Mouse (Mus musculus): ENCODE measurements around the gene Gm266. TPM values are rescaled to one million over a fixed set of nuclear protein-coding genes. Genes with fewer than 3 reads are reported as not detected.

Gene Gm266
- polyA plus RNA-seq, 1 experiment from 2014 or later, result 5.5 TPM

- no peak overlapping the region for H3K4me3 ChIP-seq (ENCODE audit: low read depth, low read length)
- WGBS (ENCODE audit: insufficient replicate concordance), result 52% methylated on average over 5 of the region's 5 CpGs
- H3K27me3 ChIP-seq (ENCODE audit: control insufficient read depth, insufficient read depth, low read length), result no peaks in the 10 kb centered on the region; the same call in 1 of the 2 replicates
- no peak overlapping the region for H3K9ac ChIP-seq (ENCODE audit: low read depth, low read length)
- no peak overlapping the region for H3K27ac ChIP-seq (ENCODE audit: low read depth, low read length)
- no peaks in the 10 kb centered on the region; the same call in 1 of the 2 replicates for H3K9me3 ChIP-seq (replicated peaks; ENCODE audit: control insufficient read depth, low read length)
- no peak overlapping the region for H3K4me2 ChIP-seq
- no peaks in the 10 kb centered on the region for H3K36me3 ChIP-seq (ENCODE audit: control insufficient read depth, insufficient read depth, low read length)
- ATAC-seq (replicated peaks; ENCODE audit: insufficient number of reproducible peaks, low FRiP score, low TSS enrichment), result no peak
- H3K4me1 ChIP-seq (ENCODE audit: control insufficient read depth, insufficient read depth, low read length), result no peaks in the 10 kb centered on the region
These were observed 34.2 kb upstream of the Gm266 start for GRCm38 (mm10) chr12:111519821-111520220.

DNA sequence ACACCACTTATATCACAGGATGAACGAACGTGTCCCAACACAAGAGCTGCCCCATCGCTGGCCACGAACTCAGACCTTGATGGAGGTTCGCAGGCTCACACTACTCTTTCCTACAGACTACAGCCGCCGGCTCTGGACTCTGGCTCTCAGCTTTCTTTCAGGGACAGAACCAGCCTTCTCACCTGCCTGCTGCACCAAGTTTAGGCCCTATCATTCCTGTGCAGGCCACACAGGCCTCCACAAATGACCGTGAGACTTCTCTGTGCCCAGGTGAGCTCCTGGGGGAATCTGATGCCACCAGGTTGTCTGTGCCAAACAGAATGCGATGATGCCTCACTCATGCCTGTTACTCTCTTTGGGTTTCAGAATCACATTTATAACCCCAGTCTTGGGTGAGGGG lies 32.8 kb upstream of the Gm266 start:
- H3K4me2 ChIP-seq, result no peak overlapping the region
- no peak overlapping the region for H3K4me3 ChIP-seq (ENCODE audit: low read depth, low read length)
- H3K9ac ChIP-seq (ENCODE audit: low read depth, low read length), result no peak overlapping the region
- ATAC-seq (replicated peaks; ENCODE audit: insufficient number of reproducible peaks, low FRiP score, low TSS enrichment), result no peak
- no peaks in the 10 kb centered on the region for H3K27me3 ChIP-seq (ENCODE audit: control insufficient read depth, insufficient read depth, low read length)
- no peak overlapping the region for H3K27ac ChIP-seq (ENCODE audit: low read depth, low read length)
- no peaks in the 10 kb centered on the region for H3K36me3 ChIP-seq (ENCODE audit: control insufficient read depth, insufficient read depth, low read length)
- no peaks in the 10 kb centered on the region; the same call in 1 of the 2 replicates for H3K9me3 ChIP-seq (replicated peaks; ENCODE audit: control insufficient read depth, low read length)
- H3K4me1 ChIP-seq (ENCODE audit: control insufficient read depth, insufficient read depth, low read length), result no peaks in the 10 kb centered on the region
- 84% methylated on average over 9 of the region's 9 CpGs for WGBS (ENCODE audit: insufficient replicate concordance)

- no peak overlapping the region for H3K4me2 ChIP-seq
- peak; percentile 74; the same call in 1 of the 2 replicates for ATAC-seq (replicated peaks; ENCODE audit: insufficient number of reproducible peaks, low FRiP score, low TSS enrichment)
- H3K9me3 ChIP-seq (replicated peaks; ENCODE audit: control insufficient read depth, low read length), result no peaks in the 10 kb centered on the region; the same call in 1 of the 2 replicates
- H3K27me3 ChIP-seq (ENCODE audit: control insufficient read depth, insufficient read depth, low read length), result no peaks in the 10 kb centered on the region
- H3K27ac ChIP-seq (ENCODE audit: low read depth, low read length), result peak overlapping the region; percentile 35; the same call in 1 of the 2 replicates
- no peak overlapping the region for H3K9ac ChIP-seq (ENCODE audit: low read depth, low read length)
- H3K4me3 ChIP-seq (ENCODE audit: low read depth, low read length), result no peak overlapping the region
- H3K4me1 ChIP-seq (ENCODE audit: control insufficient read depth, insufficient read depth, low read length), result no peaks in the 10 kb centered on the region
- WGBS (ENCODE audit: insufficient replicate concordance), result 38% methylated on average over 4 of the region's 4 CpGs
- H3K36me3 ChIP-seq (ENCODE audit: control insufficient read depth, insufficient read depth, low read length), result no peaks in the 10 kb centered on the region
These were observed 32.3 kb upstream of the Gm266 start for GRCm38 (mm10) chr12:111517901-111518300.

DNA sequence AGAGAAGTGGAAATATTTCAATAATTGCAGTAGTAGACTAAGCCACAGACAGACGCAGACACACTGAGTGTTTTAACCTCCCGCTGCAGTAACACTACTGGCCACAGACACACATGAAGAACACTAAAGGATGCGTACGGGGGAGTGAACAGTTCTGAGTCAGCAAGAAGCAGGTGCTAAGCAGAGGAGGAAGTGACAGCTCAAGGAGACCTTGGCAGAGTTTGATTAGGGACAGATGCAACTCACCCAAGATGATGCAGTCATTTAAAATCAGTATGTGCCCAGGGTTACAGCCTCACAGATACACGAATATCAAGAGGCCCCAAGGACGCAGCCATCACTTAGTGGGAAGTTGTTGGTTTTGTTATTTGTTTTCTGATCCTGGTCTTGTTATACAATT lies 31.2 kb upstream of the Gm266 start:
- no peak for ATAC-seq (replicated peaks; ENCODE audit: insufficient number of reproducible peaks, low FRiP score, low TSS enrichment)
- 76% methylated on average over 6 of the region's 6 CpGs for WGBS (ENCODE audit: insufficient replicate concordance)
- no peak overlapping the region for H3K27ac ChIP-seq (ENCODE audit: low read depth, low read length)

GRCm38 (mm10) chr12:111515920-111516319 lies 30.3 kb upstream of the Gm266 start:
- H3K4me3 ChIP-seq (ENCODE audit: low read depth, low read length), result no peak overlapping the region
- H3K4me1 ChIP-seq (ENCODE audit: control insufficient read depth, insufficient read depth, low read length), result no peaks in the 10 kb centered on the region
- no peaks in the 10 kb centered on the region for H3K27me3 ChIP-seq (ENCODE audit: control insufficient read depth, insufficient read depth, low read length)
- WGBS (ENCODE audit: insufficient replicate concordance), result 87% methylated on average over 5 of the region's 5 CpGs
- H3K36me3 ChIP-seq (ENCODE audit: control insufficient read depth, insufficient read depth, low read length), result no peaks in the 10 kb centered on the region
- H3K27ac ChIP-seq (ENCODE audit: low read depth, low read length), result no peak overlapping the region
- ATAC-seq (replicated peaks; ENCODE audit: insufficient number of reproducible peaks, low FRiP score, low TSS enrichment), result no peak
- H3K4me2 ChIP-seq, result no peak overlapping the region
- H3K9ac ChIP-seq (ENCODE audit: low read depth, low read length), result no peak overlapping the region
- no peaks in the 10 kb centered on the region for H3K9me3 ChIP-seq (replicated peaks; ENCODE audit: control insufficient read depth, low read length)

More for the DNA sequence above, 31.2 kb upstream of the Gm266 start:
- no peak overlapping the region for H3K9ac ChIP-seq (ENCODE audit: low read depth, low read length)
- H3K4me2 ChIP-seq, result no peak overlapping the region
- no peak overlapping the region for H3K4me3 ChIP-seq (ENCODE audit: low read depth, low read length)
- no peaks in the 10 kb centered on the region for H3K4me1 ChIP-seq (ENCODE audit: control insufficient read depth, insufficient read depth, low read length)
- H3K27me3 ChIP-seq (ENCODE audit: control insufficient read depth, insufficient read depth, low read length), result no peaks in the 10 kb centered on the region
- no peaks in the 10 kb centered on the region for H3K9me3 ChIP-seq (replicated peaks; ENCODE audit: control insufficient read depth, low read length)
- no peaks in the 10 kb centered on the region for H3K36me3 ChIP-seq (ENCODE audit: control insufficient read depth, insufficient read depth, low read length)

DNA sequence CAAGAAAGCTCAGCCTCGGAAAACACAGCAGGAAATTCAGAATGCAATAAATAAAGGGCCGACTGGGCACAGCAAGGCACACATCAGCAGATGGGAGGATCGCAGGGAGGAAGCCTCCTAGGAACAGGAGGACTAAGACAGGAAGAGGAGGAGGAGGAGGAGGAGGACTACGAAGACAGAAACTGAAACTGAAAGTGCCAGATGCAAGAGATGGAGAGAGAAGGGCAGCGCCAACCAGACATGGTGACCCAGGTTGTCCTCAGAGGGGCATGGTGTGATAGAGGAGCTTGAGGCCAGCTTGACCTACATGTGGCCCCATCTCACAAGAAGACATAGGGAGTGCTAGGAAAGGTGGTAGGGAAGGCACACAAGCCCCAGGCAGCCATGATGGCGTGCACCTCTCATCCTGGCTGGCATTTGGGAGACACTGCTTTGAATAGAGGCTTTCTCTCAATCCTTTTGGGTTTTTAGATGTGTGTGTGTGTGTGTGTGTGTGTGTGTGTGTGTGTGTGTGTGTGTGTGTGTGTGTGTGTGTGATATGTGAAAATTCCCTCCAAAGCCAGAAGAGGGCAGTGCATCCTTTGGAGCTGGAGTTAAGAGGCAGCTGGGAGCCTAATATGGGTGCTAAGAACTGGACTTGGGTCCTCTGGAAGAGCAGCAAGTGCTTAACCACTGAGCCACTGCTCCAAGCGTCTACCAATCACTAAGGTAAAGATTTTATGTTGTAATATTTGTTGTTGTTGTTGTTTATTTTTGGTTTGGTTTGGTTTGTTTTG lies 29.4 kb upstream of the Gm266 start:
- Histone ChIP-seq H3K36me3 (ENCODE audit: control insufficient read depth, insufficient read depth, low read length) (no peaks in the 10 kb centered on the region), H3K27ac (ENCODE audit: low read depth, low read length) (no peak overlapping the region), H3K27me3 (ENCODE audit: control insufficient read depth, insufficient read depth, low read length) (no peaks in the 10 kb centered on the region), H3K4me3 (ENCODE audit: low read depth, low read length) (no peak overlapping the region), H3K4me1 (ENCODE audit: control insufficient read depth, insufficient read depth, low read length) (no peaks in the 10 kb centered on the region), H3K9me3 (replicated peaks; ENCODE audit: control insufficient read depth, low read length) (no peaks in the 10 kb centered on the region), H3K4me2 (no peak overlapping the region), H3K9ac (ENCODE audit: low read depth, low read length) (no peak overlapping the region)
- ATAC-seq (replicated peaks; ENCODE audit: insufficient number of reproducible peaks, low FRiP score, low TSS enrichment), result no peak
- WGBS (ENCODE audit: insufficient replicate concordance), result 83% methylated on average over 7 of the region's 7 CpGs

DNA sequence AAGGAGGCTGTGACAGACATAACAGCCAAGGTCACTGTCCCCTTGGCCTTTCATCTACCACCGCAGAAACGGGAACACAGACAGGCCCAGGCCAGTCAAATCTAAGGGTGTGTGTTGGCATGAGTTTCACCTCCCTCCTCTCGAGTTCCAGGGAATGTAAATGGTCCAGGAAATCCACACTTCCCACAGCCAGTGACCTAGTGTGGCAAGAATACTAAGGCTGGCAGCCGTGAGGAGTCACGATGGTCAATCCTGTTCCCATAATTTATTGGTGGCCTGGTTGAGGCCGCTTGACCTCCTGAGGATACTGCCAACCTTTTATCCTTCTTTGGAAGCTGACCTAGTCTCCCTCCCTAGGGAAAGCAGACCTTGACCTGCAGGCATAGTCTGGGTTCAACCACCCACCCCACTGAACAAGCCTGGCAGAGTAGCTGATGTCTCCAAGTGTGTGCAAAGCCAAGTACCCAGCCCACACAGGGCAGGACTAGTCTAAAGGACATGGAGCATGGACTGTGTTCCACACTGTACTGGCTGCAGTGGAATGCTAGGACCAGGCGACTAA lies 28.7 kb upstream of the Gm266 start:
- 56% methylated on average over 7 of the region's 7 CpGs for WGBS (ENCODE audit: insufficient replicate concordance)
- Histone ChIP-seq H3K9me3 (replicated peaks; ENCODE audit: control insufficient read depth, low read length) (no peaks in the 10 kb centered on the region), H3K4me2 (no peak overlapping the region), H3K27me3 (ENCODE audit: control insufficient read depth, insufficient read depth, low read length) (no peaks in the 10 kb centered on the region), H3K4me3 (ENCODE audit: low read depth, low read length) (no peak overlapping the region), H3K27ac (ENCODE audit: low read depth, low read length) (no peak overlapping the region), H3K4me1 (ENCODE audit: control insufficient read depth, insufficient read depth, low read length) (no peaks in the 10 kb centered on the region), H3K9ac (ENCODE audit: low read depth, low read length) (no peak overlapping the region), H3K36me3 (ENCODE audit: control insufficient read depth, insufficient read depth, low read length) (no peaks in the 10 kb centered on the region)
- no peak for ATAC-seq (replicated peaks; ENCODE audit: insufficient number of reproducible peaks, low FRiP score, low TSS enrichment)

DNA sequence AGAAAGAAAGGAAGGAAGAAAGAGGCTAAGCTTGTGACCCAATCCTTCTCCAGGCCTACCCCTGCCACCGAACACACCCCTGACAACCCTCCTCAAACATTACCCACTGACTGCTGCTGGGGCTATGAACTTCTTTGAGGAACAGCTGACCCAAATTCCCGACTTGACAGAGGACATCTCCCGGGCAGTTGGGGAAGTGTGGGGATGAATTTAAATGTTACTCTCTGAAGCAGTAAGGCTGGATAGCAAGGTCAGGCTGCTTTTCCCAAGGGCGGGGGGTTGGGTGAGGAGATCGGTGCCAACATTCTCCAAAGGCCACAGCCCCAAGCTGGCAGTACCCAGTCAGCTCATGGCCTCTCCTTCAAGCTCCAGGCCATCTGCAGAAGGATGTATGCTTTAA lies 28.1 kb upstream of the Gm266 start:
- H3K9ac ChIP-seq (ENCODE audit: low read depth, low read length), result no peak overlapping the region
- WGBS (ENCODE audit: insufficient replicate concordance), result 71% methylated on average over 5 of the region's 5 CpGs
- no peak overlapping the region for H3K27ac ChIP-seq (ENCODE audit: low read depth, low read length)
- H3K27me3 ChIP-seq (ENCODE audit: control insufficient read depth, insufficient read depth, low read length), result no peaks in the 10 kb centered on the region
- H3K4me1 ChIP-seq (ENCODE audit: control insufficient read depth, insufficient read depth, low read length), result no peaks in the 10 kb centered on the region
- no peaks in the 10 kb centered on the region for H3K9me3 ChIP-seq (replicated peaks; ENCODE audit: control insufficient read depth, low read length)
- no peak overlapping the region for H3K4me3 ChIP-seq (ENCODE audit: low read depth, low read length)
- no peak overlapping the region for H3K4me2 ChIP-seq
- ATAC-seq (replicated peaks; ENCODE audit: insufficient number of reproducible peaks, low FRiP score, low TSS enrichment), result no peak
- no peaks in the 10 kb centered on the region for H3K36me3 ChIP-seq (ENCODE audit: control insufficient read depth, insufficient read depth, low read length)

Measured in heart, embryonic 11.5 days (tissue).